24 mouse cellular contexts compared by ENCODE assay signal in the genomic region with DNA sequence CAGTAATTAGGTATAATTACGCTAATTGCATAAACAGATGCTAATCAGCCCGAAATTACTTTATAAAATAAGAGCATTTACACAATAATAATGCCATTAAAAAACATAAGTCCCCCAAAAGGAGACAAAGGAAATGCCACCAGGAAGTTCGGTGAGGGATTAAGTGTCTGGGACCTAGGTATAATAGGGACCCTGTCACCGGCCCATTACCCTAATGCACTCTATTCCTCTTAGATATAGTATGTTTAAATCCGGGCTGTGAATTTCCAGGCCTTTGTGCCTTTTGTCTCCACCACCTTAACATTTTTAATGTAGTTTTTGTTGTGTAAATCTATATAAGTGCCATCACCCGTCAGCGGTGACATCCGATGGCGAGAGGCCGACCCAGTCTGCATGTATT.
"Had no signal": no experiment of that assay in that cellular context is flagged by ENCODE, and none has a peak within 500 bp of the region (broad histone marks: within the 10 kb centered on the region; RNA-seq: fewer than 3 reads in every experiment).

No protein-coding gene starts in this region.

- H3K36me3 ChIP-seq: kidney, embryonic 15.5 days; limb, embryonic 13.5 days; liver, embryonic 12.5 days; liver, embryonic 15.5 days; lung, embryonic 15.5 days; midbrain, embryonic 10.5 days; midbrain, embryonic 13.5 days; neural tube, embryonic 12.5 days; neural tube, embryonic 15.5 days had no signal

- H3K4me3 ChIP-seq: kidney, embryonic 15.5 days; limb, embryonic 13.5 days; liver, embryonic 12.5 days; liver, embryonic 15.5 days; lung, embryonic 15.5 days; megakaryocyte, embryonic 14.5 days; midbrain, embryonic 10.5 days; midbrain, embryonic 13.5 days; neural tube, embryonic 12.5 days; neural tube, embryonic 15.5 days had no signal

- H3K4me1 ChIP-seq: limb, embryonic 13.5 days; liver, embryonic 12.5 days; liver, embryonic 15.5 days; lung, embryonic 15.5 days; megakaryocyte, embryonic 14.5 days; neural tube, embryonic 12.5 days; neural tube, embryonic 15.5 days had no signal

- ATAC-seq: liver, embryonic 12.5 days; midbrain, embryonic 13.5 days had no signal

- DNase-seq: kidney, postnatal 10 days; kidney, postnatal 36 days; left cerebral cortex, postnatal 4 days; liver; lung, adult 18-20 months; lung, postnatal 10 days; lung, postnatal 36 days; right cerebral cortex, adult 18-20 months; right cerebral cortex, postnatal 14 days; right cerebral cortex, postnatal 4 days; thymus, adult 2 months; thymus, postnatal 14 days; thymus, postnatal 4 days had no signal

- H3K9me3 ChIP-seq: kidney, embryonic 15.5 days; limb, embryonic 13.5 days; liver, embryonic 12.5 days; liver, embryonic 15.5 days; lung, embryonic 15.5 days; megakaryocyte, embryonic 14.5 days; midbrain, embryonic 10.5 days; midbrain, embryonic 13.5 days; neural tube, embryonic 12.5 days; neural tube, embryonic 15.5 days had no signal

- H3K27me3 ChIP-seq: kidney, embryonic 15.5 days; limb, embryonic 13.5 days; liver, embryonic 12.5 days; liver, embryonic 15.5 days; lung, embryonic 15.5 days; megakaryocyte, embryonic 14.5 days; neural tube, embryonic 12.5 days; neural tube, embryonic 15.5 days had no signal

- H3K9ac ChIP-seq: kidney, embryonic 15.5 days; limb, embryonic 13.5 days; liver, embryonic 12.5 days; liver, embryonic 15.5 days; lung, embryonic 15.5 days; midbrain, embryonic 13.5 days; neural tube, embryonic 12.5 days; neural tube, embryonic 15.5 days had no signal

- H3K27ac ChIP-seq: kidney, embryonic 15.5 days; limb, embryonic 13.5 days; liver, embryonic 12.5 days; liver, embryonic 15.5 days; lung, embryonic 15.5 days; midbrain, embryonic 10.5 days; midbrain, embryonic 13.5 days; neural tube, embryonic 12.5 days; neural tube, embryonic 15.5 days; stomach, postnatal 0 days had no signal

- H3K4me2 ChIP-seq: kidney, embryonic 15.5 days; limb, embryonic 13.5 days; liver, embryonic 12.5 days; liver, embryonic 15.5 days; lung, embryonic 15.5 days; midbrain, embryonic 13.5 days; neural tube, embryonic 12.5 days; neural tube, embryonic 15.5 days had no signal
